23 mouse cellular contexts compared by ENCODE assay signal in the genomic region with DNA sequence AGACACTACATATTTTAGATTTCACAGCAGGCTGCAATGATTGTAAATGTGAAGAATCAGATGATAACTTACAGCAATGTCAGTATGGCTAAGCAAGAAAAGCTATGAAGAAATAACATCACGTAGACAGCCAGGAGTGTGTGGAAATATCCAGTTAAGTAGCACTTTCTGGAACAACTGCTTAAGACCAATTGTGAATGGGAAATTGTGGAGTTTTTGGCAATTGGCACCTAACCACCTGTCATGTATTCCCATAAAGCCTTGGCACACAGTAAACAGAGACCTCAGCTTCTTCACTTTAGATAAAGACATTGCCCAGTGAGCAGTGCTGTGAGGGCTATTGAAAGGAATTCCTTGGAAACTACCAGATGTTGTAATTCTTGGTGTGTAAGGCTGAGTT.
DNase-seq lines count a peak whose midpoint lies in the region; ATAC-seq and TF ChIP-seq lines count a peak whose summit lies in the region.
"Had no signal": no experiment of that assay in that cellular context is flagged by ENCODE, and none has a peak within 500 bp of the region (broad histone marks: within the 10 kb centered on the region; RNA-seq: fewer than 3 reads in every experiment).

No protein-coding gene starts in this region.

- H3K36me3 ChIP-seq in lung, postnatal 0 days (ENCODE audit: insufficient read depth, low read length), result no peaks in the 10 kb centered on the region
- H3K36me3 ChIP-seq: G1E had no signal

- no peak overlapping the region for H3K27ac ChIP-seq in lung, postnatal 0 days (ENCODE audit: low read length)

- peak; percentile 53 for TF ChIP-seq EP300 in lung, postnatal 0 days (IDR thresholded peaks at IDR 0.05)

- DNase-seq in lung, postnatal 0 days (ENCODE audit: low spot score), result no peak
- no peak for DNase-seq in lung, postnatal 4 days
- DNase-seq in lung, postnatal 36 days, result peak; percentile 10
- no peak for DNase-seq in lung, postnatal 14 days
- peak; percentile 6 for DNase-seq in adipocyte (ENCODE audit: low spot score)
- peak; percentile 57 for DNase-seq in fibroblast of lung, adult 2 months (ENCODE audit: low read depth)
- no peak for DNase-seq in layer of hippocampus, postnatal 10 days (ENCODE audit: low spot score in 2 of 2)
- no peak for DNase-seq in B cell, adult 2 months
- DNase-seq: adrenal gland, adult 2 months; adrenal gland, adult 8-10 months; adrenal gland, postnatal 10 days; adrenal gland, postnatal 14 days; adrenal gland, postnatal 25 days; adrenal gland, postnatal 36 days; cerebellum, adult 11 months; cerebellum, adult 11-12 months; cerebellum, adult 18-20 months; cerebellum, adult 2 months had no signal

- no peak for ATAC-seq in lung, postnatal 0 days
- ATAC-seq: activated CD4-positive, CD25-positive, alpha-beta regulatory T cell, adult 4 months; CD4-positive, CD25-positive, alpha-beta regulatory T cell, adult 4 months; Patski had no signal

- no peaks in the 10 kb centered on the region for H3K4me1 ChIP-seq in lung, postnatal 0 days (ENCODE audit: insufficient read depth, low read depth, low read length)

- H3K27me3 ChIP-seq in lung, postnatal 0 days (replicated peaks; ENCODE audit: insufficient read depth, low read length), result no peaks in the 10 kb centered on the region
- H3K27me3 ChIP-seq: CH12.LX had no signal

- 58% methylated on average over 1 of the region's 1 CpGs for WGBS in lung, postnatal 0 days

- H3K4me3 ChIP-seq in lung, postnatal 0 days (ENCODE audit: low read depth, low read length), result no peak overlapping the region

- H3K4me2 ChIP-seq in lung, postnatal 0 days (replicated peaks; ENCODE audit: low read depth, low read length), result no peak overlapping the region

- no peak overlapping the region for H3K9ac ChIP-seq in lung, postnatal 0 days (replicated peaks; ENCODE audit: low read depth)

- no peaks in the 10 kb centered on the region for H3K9me3 ChIP-seq in lung, postnatal 0 days (ENCODE audit: low read length)
- H3K9me3 ChIP-seq: G1E had no signal

- no peak for TF ChIP-seq CTCF in lung, postnatal 0 days (IDR thresholded peaks at IDR 0.05)

Comparison
In these comparisons a context has a peak if more than half of its experiments do, and no peak if none do; other contexts are left out.
1. DNase-seq: peak in lung, postnatal 36 days (single experiment), adipocyte (single experiment) and fibroblast of lung, adult 2 months (single experiment); none in lung, postnatal 0 days (single experiment), lung, postnatal 4 days (0 of 2), lung, postnatal 14 days (single experiment), layer of hippocampus, postnatal 10 days (0 of 2) and B cell, adult 2 months (0 of 2).